Mouse (Mus musculus) hindbrain, embryonic 12.5 days (tissue): ENCODE measurements around the gene Coro1b. TPM values are rescaled to one million over a fixed set of nuclear protein-coding genes. Genes with fewer than 3 reads are reported as not detected.

ENCODE experiments used
- ATAC-seq: fragments of 200-750 bp; cut with Nextera tagmentation; 2 replicates; pipeline ENCODE4 v1.8.0; 2017; ENCODE audit warnings: moderate TSS enrichment; ENCODE audit not compliant: low FRiP score
- H3K27ac ChIP-seq: fragments of 300-500 bp; sonication (generic); 2 replicates; pipeline ENCODE4 v1.5.1; 2016; ENCODE audit warnings: mild to moderate bottlenecking
- H3K27me3 ChIP-seq: fragments of 300-500 bp; sonication (generic); 2 replicates; pipeline ENCODE4 v1.6.1; 2016; ENCODE audit warnings: mild to moderate bottlenecking
- H3K36me3 ChIP-seq: fragments of 300-500 bp; sonication (generic); 2 replicates; pipeline ENCODE4 v1.6.1; 2016; ENCODE audit warnings: mild to moderate bottlenecking
- H3K4me1 ChIP-seq: fragments of 300-500 bp; sonication (generic); 2 replicates; pipeline ENCODE4 v1.6.1; 2016
- H3K4me2 ChIP-seq: fragments of 300-500 bp; sonication (generic); replicated peaks from 2 replicates; pipeline ENCODE4 v1.6.1; 2016; ENCODE audit warnings: mild to moderate bottlenecking
- H3K4me3 ChIP-seq: fragments of 300-500 bp; sonication (generic); 2 replicates; pipeline ENCODE4 v1.5.1; 2016; ENCODE audit warnings: mild to moderate bottlenecking
- H3K9ac ChIP-seq: fragments of 300-500 bp; sonication (generic); 2 replicates; pipeline ENCODE4 v1.6.1; 2016; ENCODE audit warnings: mild to moderate bottlenecking, moderate library complexity
- H3K9me3 ChIP-seq: fragments of 300-500 bp; sonication (generic); replicated peaks from 2 replicates; pipeline ENCODE4 v1.6.1; 2016; ENCODE audit warnings: mild to moderate bottlenecking
- WGBS: fragments of 180-500 bp; shearing (Covaris S2); methylation state at CpG from one replicate; pipeline ENCODE4 v1.1.7; 2016; 5-methylcytosine and 5-hydroxymethylcytosine counted together
- polyA plus RNA-seq: library from polyadenylated mRNA; unstranded; fragments of >200 nt; fragmentation: Nextera tagmentation; extraction: Ambion mirVana; gene quantifications from 2 replicates; pipeline ENCODE4 v1.2.1, GENCODE M21; 2016

The Coro1b gene
- polyA plus RNA-seq, 1 experiment from 2014 or later: 128 TPM

GRCm38 (mm10) chr19:4155223-4156072 lies 7.0 kb downstream of the Coro1b start:
- Histone ChIP-seq H3K27ac (peak overlapping the region; percentile 60), H3K4me3 (no peak overlapping the region), H3K9me3 (no peaks in the 10 kb centered on the region), H3K9ac (no peak overlapping the region), H3K4me1 (peaks cover 5% of the 10 kb centered on the region; the same call in 1 of the 2 replicates), H3K27me3 (no peaks in the 10 kb centered on the region), H3K4me2 (no peak overlapping the region), H3K36me3 (peaks cover 71% of the 10 kb centered on the region)
- no peak for ATAC-seq
- 68% methylated on average over 6 of the region's 6 CpGs for WGBS

- Histone ChIP-seq H3K4me3 (no peak overlapping the region), H3K4me1 (peaks cover 3% of the 10 kb centered on the region; the same call in 1 of the 2 replicates), H3K27me3 (no peaks in the 10 kb centered on the region), H3K4me2 (no peak overlapping the region), H3K9me3 (no peaks in the 10 kb centered on the region), H3K27ac (peak overlapping the region; percentile 60), H3K36me3 (peaks cover 71% of the 10 kb centered on the region), H3K9ac (no peak overlapping the region)
- ATAC-seq: no peak
- whole genome bisulfite sequencing: 69% methylated on average over 20 of the region's 20 CpGs
Observed at GRCm38 (mm10) chr19:4156073-4156579, 7.7 kb downstream of the Coro1b start.

- Histone ChIP-seq H3K27me3 (no peaks in the 10 kb centered on the region), H3K4me1 (peaks cover 3% of the 10 kb centered on the region; the same call in 1 of the 2 replicates), H3K9me3 (no peaks in the 10 kb centered on the region), H3K9ac (no peak overlapping the region), H3K4me3 (no peak overlapping the region), H3K27ac (no peak overlapping the region), H3K36me3 (peaks cover 71% of the 10 kb centered on the region), H3K4me2 (no peak overlapping the region)
- ATAC-seq: no peak
- WGBS: 87% methylated on average over 12 of the region's 12 CpGs
Observed at GRCm38 (mm10) chr19:4156771-4157170, 8.4 kb downstream of the Coro1b start.

DNA sequence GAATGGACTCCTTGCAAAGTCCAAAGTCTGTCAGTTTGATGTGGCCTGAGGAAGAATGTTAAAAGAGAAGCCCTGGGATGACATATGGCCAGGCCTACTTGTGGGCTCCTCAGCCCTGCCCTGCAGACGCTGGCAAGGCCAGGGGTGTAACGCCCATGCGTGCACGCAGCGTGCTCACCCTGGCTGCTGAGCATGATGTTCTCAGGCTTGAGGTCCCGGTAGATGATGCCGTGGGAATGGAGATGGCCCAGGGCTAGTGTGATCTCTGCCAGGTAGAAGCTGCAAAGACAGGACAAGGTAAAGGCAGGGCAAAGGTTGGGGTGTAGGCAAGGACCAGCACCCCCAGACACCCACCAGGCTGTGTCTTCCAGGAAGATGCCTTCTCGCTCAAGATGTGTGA lies 10.6 kb downstream of the Coro1b start:
- ATAC-seq: no peak
- Histone ChIP-seq H3K27ac (no peak overlapping the region), H3K9ac (no peak overlapping the region), H3K9me3 (no peaks in the 10 kb centered on the region), H3K4me3 (no peak overlapping the region), H3K4me2 (no peak overlapping the region), H3K36me3 (peaks cover 60% of the 10 kb centered on the region), H3K4me1 (peaks cover 13% of the 10 kb centered on the region), H3K27me3 (no peaks in the 10 kb centered on the region)
- WGBS: 97% methylated on average over 8 of the region's 8 CpGs

- peak; percentile 90 for ATAC-seq
- H3K4me2 ChIP-seq: peak within 1 kb of the TSS; percentile 85
- peak within 1 kb of the TSS; percentile 59 for H3K4me3 ChIP-seq
- H3K27me3 ChIP-seq: no peaks in the 10 kb centered on the region
- H3K9me3 ChIP-seq: no peaks in the 10 kb centered on the region
- H3K27ac ChIP-seq: peak within 1 kb of the TSS; percentile 79
- H3K9ac ChIP-seq: peak within 1 kb of the TSS; percentile 83
- WGBS: 6% methylated on average over 42 of the region's 42 CpGs
- peaks cover 10% of the 10 kb centered on the region for H3K4me1 ChIP-seq
- H3K36me3 ChIP-seq: peaks cover 35% of the 10 kb centered on the region
Observed at GRCm38 (mm10) chr19:4162646-4163542, 14.5 kb downstream of the Coro1b start, which contains the start of gene Rps6kb2. Rps6kb2 (minus strand) TSS chr19:4163354.

- Histone ChIP-seq H3K4me3 (peak overlapping the region; percentile 59), H3K4me1 (peaks cover 10% of the 10 kb centered on the region), H3K27me3 (no peaks in the 10 kb centered on the region), H3K27ac (peak overlapping the region; percentile 79), H3K4me2 (peak overlapping the region; percentile 85), H3K36me3 (peaks cover 29% of the 10 kb centered on the region), H3K9me3 (no peaks in the 10 kb centered on the region), H3K9ac (peak overlapping the region; percentile 61)
- 37% methylated on average over 4 of the region's 4 CpGs for WGBS
- peak; percentile 28 for ATAC-seq
Observed at GRCm38 (mm10) chr19:4163543-4163887, 15.1 kb downstream of the Coro1b start.

DNA sequence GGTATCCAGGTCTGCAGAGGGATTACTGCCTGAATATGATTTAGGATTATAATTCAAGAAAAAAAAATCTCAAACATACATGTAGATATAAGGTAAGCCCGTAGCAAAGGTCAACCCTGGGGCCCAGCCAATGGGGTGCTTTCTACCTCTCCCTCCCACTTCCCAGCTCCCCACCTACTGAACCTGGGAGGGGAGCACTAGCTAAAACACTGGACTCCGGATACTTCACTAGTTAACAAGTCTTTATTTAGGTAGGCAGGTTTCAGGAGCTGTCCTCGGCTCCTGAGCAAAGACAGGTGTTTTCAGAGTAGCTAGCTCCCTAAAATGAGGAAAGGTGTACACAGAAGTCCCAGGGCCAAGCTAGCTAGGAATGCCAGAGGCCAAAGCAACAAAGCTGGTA lies 15.7 kb downstream of the Coro1b start:
- H3K9ac ChIP-seq: no peak overlapping the region
- 0 out of 2 replicates have a peak overlapping the region, but pooled peaks have one; percentile 79 for H3K27ac ChIP-seq
- no peak for ATAC-seq
- no peak overlapping the region for H3K4me3 ChIP-seq
- H3K4me1 ChIP-seq: peaks cover 10% of the 10 kb centered on the region
- H3K27me3 ChIP-seq: no peaks in the 10 kb centered on the region
- 87% methylated on average over 3 of the region's 3 CpGs for WGBS
- no peak overlapping the region; the same call in 1 of the 2 replicates for H3K4me2 ChIP-seq
- H3K36me3 ChIP-seq: peaks cover 23% of the 10 kb centered on the region
- H3K9me3 ChIP-seq: no peaks in the 10 kb centered on the region

GRCm38 (mm10) chr19:4164721-4165120 lies 16.3 kb downstream of the Coro1b start:
- no peak overlapping the region for H3K27ac ChIP-seq
- no peak overlapping the region for H3K9ac ChIP-seq
- H3K9me3 ChIP-seq: no peaks in the 10 kb centered on the region
- H3K4me1 ChIP-seq: peaks cover 11% of the 10 kb centered on the region
- H3K27me3 ChIP-seq: no peaks in the 10 kb centered on the region
- H3K4me3 ChIP-seq: no peak overlapping the region
- no peak overlapping the region for H3K4me2 ChIP-seq
- H3K36me3 ChIP-seq: peaks cover 17% of the 10 kb centered on the region
- 64% methylated on average over 2 of the region's 2 CpGs for WGBS
- ATAC-seq: no peak

DNA sequence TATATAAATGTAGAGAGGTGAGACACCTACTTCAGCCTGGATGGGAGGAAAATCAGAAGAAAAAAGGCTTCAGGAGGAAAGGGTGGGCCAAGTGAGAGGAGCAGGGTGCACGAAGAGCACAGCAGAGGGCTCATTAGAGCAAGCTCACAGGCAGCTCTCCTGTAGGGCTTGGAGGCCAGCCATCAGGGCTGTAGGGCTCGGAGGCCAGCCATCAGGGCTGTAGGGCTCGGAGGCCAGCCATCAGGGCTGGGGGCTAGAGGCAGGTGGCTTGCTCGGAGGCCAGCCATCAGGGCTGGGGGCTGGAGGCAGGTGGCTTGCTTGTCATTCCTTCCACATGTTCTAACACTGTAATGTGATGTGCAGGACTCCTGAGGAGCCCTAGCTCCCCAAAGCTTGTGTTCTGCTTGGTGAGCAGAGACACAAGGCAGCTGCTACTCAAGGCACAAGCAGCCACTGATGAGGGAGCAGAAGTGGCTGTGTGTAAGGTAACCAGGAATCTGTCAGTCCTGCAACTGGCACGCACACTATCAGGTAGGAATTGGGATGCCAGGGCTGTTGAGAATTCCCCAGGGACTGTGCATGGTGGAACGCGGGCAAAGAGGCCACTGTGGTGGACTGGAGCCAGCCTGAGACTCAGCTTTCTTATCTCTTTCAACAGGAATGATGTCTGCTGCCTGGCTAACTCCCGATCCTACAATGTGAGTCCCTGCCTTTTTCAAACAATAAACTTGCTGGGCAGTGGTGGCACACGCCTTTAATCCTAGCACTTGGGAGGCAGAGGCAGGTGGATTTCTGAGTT lies 18.5 kb downstream of the Coro1b start:
- H3K9ac ChIP-seq: peak overlapping the region; percentile 29; the same call in 1 of the 2 replicates
- no peak overlapping the region for H3K27ac ChIP-seq
- H3K27me3 ChIP-seq: no peaks in the 10 kb centered on the region
- H3K36me3 ChIP-seq: no peaks in the 10 kb centered on the region; the same call in 1 of the 2 replicates
- WGBS: 88% methylated on average over 9 of the region's 9 CpGs
- no peak overlapping the region for H3K4me2 ChIP-seq
- peaks cover 26% of the 10 kb centered on the region for H3K4me1 ChIP-seq
- H3K4me3 ChIP-seq: no peak overlapping the region
- no peak for ATAC-seq
- H3K9me3 ChIP-seq: no peaks in the 10 kb centered on the region

- Histone ChIP-seq H3K4me1 (peaks cover 16% of the 10 kb centered on the region), H3K27me3 (no peaks in the 10 kb centered on the region), H3K4me3 (peak overlapping the region; percentile 41), H3K36me3 (no peaks in the 10 kb centered on the region), H3K27ac (peak overlapping the region; percentile 88), H3K9me3 (no peaks in the 10 kb centered on the region), H3K4me2 (peak overlapping the region; percentile 76), H3K9ac (peak overlapping the region; percentile 78)
- under 1% methylated on average over 42 of the region's 43 CpGs for WGBS
- ATAC-seq: peak; percentile 93
Observed at GRCm38 (mm10) chr19:4169378-4169784, 21.0 kb downstream of the Coro1b start.

GRCm38 (mm10) chr19:4169810-4170209 lies 21.4 kb downstream of the Coro1b start:
- Histone ChIP-seq H3K9me3 (no peaks in the 10 kb centered on the region), H3K4me3 (peak overlapping the region; percentile 41), H3K9ac (peak overlapping the region; percentile 78), H3K4me1 (peaks cover 18% of the 10 kb centered on the region), H3K27ac (peak overlapping the region; percentile 88), H3K27me3 (no peaks in the 10 kb centered on the region; the same call in 1 of the 2 replicates), H3K4me2 (peak overlapping the region; percentile 76), H3K36me3 (no peaks in the 10 kb centered on the region)
- ATAC-seq: peak; percentile 71
- 7% methylated on average over 27 of the region's 27 CpGs for WGBS
